Mouse (Mus musculus): ENCODE data around the gene Ccdc88c. TPM values are rescaled to one million over a fixed set of nuclear protein-coding genes. Genes with fewer than 3 reads are reported as not detected.

The Ccdc88c gene
- polyA plus RNA-seq, 1 experiment from 2014 or later: 12.0 TPM

DNA sequence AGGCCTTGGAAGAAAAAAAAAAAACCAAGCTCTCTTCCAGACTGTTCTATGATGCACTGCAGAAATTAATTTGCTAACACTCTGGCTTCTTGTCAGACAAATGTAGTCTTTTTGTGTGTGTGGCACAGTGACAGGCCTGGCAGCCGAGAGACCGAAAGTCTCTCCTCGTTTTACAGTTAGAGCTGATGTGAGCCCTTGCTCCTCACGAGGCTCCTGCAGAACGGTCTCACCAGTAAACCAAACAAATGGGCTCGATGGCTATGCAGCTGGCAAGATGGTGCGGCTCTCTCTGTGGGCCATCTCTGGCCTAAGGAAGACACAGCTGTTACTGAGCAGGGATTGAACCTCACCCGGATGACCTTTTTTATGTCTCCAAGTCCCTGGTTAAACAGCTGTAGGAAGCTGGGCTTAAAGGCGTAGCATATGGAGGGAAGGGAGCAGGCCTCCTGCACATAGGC, 48.3 kb downstream of the Ccdc88c start:
- H3K9ac ChIP-seq (replicated peaks; ENCODE audit: low read length): no peak overlapping the region
- 30% methylated on average over 9 of the region's 9 CpGs for WGBS
- H3K4me2 ChIP-seq (replicated peaks; ENCODE audit: low read depth, low read length): no peak overlapping the region
- no peak overlapping the region for H3K4me3 ChIP-seq (ENCODE audit: low read length)
- H3K27me3 ChIP-seq (ENCODE audit: insufficient read depth, low read length): no peaks in the 10 kb centered on the region
- H3K36me3 ChIP-seq (ENCODE audit: insufficient read depth, low read length): no peaks in the 10 kb centered on the region; the same call in 1 of the 2 replicates
- H3K9me3 ChIP-seq (ENCODE audit: low read length): no peaks in the 10 kb centered on the region
- peak overlapping the region; percentile 4; the same call in 1 of the 2 replicates for H3K27ac ChIP-seq (ENCODE audit: low read length)
- ATAC-seq (ENCODE audit: low FRiP score, low TSS enrichment): 0 out of 2 replicates have a peak, but pooled peaks have one; percentile 57
- peaks cover 11% of the 10 kb centered on the region; the same call in 1 of the 2 replicates for H3K4me1 ChIP-seq (ENCODE audit: insufficient read depth, low read length)

DNA sequence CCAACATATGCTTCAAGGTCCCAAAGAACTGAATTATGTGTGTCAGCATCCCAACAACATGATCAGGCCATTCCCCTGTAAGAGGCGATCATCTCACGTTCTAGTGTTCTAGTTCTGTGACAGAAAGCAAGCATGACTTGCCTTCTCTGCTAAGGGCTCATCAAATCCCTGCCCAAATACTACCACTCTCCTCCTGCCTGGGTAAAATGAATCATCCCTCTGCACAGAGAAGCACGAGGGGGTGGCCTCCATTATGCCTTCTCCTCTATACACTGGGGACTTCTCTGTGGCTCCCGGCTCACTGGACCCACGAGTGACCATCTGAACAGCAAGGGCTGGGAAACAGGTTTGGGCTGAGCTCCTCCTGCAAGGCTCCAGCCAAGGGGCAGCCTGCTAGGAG, 49.2 kb downstream of the Ccdc88c start:
- Histone ChIP-seq H3K27ac (ENCODE audit: low read length) (no peak overlapping the region), H3K4me3 (ENCODE audit: low read length) (no peak overlapping the region)

DNA sequence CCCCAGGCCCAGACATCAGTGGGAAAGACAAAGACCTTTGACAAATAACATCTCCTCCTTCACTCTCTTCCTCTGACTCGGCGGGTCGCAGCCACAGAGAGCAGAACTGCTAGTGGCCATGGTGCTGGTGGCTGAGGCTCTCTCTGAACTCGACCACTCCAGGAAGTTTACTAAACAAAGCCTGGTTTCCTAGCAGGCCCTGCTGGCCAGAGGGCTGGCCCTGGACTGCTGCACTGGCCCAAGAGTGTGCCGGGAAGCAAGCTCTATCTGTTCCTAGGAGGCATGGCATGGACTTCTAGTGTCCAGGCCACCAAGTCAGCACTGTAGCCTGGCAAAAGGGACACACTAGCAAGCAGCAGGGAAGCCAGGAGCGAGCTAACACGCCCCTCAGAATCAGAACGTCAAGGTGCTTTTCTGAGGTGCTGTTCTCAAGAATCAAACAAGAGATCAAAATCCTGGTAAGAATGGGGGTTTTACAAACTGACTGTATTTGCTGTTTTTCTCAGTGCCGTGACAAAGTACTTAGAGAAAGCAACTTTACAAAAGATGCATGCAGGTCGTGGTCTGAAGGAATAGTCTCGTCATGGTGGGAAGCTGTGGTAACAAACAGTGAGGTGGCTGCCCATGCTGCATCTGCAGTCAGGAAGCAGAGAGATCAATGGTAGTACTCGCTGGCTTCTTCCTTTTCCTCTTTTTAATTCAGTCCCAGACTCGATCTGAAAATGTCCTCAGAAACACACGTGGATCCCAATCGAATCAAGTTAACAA, 50.7 kb downstream of the Ccdc88c start:
- Histone ChIP-seq H3K4me2 (replicated peaks; ENCODE audit: low read depth, low read length) (no peak overlapping the region), H3K27ac (ENCODE audit: low read length) (no peak overlapping the region), H3K27me3 (ENCODE audit: insufficient read depth, low read length) (no peaks in the 10 kb centered on the region), H3K9me3 (ENCODE audit: low read length) (no peaks in the 10 kb centered on the region), H3K4me3 (ENCODE audit: low read length) (no peak overlapping the region), H3K9ac (replicated peaks; ENCODE audit: low read length) (no peak overlapping the region), H3K4me1 (ENCODE audit: insufficient read depth, low read length) (peaks cover 11% of the 10 kb centered on the region; the same call in 1 of the 2 replicates), H3K36me3 (ENCODE audit: insufficient read depth, low read length) (no peaks in the 10 kb centered on the region)
- ATAC-seq (ENCODE audit: low FRiP score, low TSS enrichment): no peak
- 70% methylated on average over 15 of the region's 15 CpGs for WGBS

More for the DNA sequence above, 49.2 kb downstream of the Ccdc88c start:
- Histone ChIP-seq H3K4me1 (ENCODE audit: insufficient read depth, low read length) (peaks cover 11% of the 10 kb centered on the region; the same call in 1 of the 2 replicates), H3K27me3 (ENCODE audit: insufficient read depth, low read length) (no peaks in the 10 kb centered on the region), H3K36me3 (ENCODE audit: insufficient read depth, low read length) (no peaks in the 10 kb centered on the region; the same call in 1 of the 2 replicates), H3K9ac (replicated peaks; ENCODE audit: low read length) (no peak overlapping the region), H3K4me2 (replicated peaks; ENCODE audit: low read depth, low read length) (no peak overlapping the region), H3K9me3 (ENCODE audit: low read length) (no peaks in the 10 kb centered on the region)
- no peak for ATAC-seq (ENCODE audit: low FRiP score, low TSS enrichment)
- WGBS: 71% methylated on average over 5 of the region's 5 CpGs

DNA sequence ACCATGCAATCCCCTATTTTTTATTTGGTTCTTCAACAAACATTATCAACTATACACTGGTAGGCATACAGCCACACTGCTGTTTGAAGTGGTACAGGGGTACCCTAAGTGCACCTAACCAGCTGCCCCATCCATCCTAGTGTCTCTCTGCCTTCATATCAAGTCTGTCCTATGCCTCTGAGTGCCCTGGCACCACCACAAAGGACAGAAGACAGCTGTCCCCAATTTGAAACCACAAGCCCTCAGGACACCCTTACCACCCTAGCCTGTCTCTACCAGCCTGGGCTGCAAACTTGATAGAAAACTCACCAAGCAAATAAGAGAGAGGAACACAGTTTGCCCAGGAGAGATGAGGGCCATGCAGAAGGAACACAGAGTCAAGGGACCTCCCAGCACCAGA, 51.3 kb downstream of the Ccdc88c start:
- no peak overlapping the region for H3K4me3 ChIP-seq (ENCODE audit: low read length)
- H3K9me3 ChIP-seq (ENCODE audit: low read length): no peaks in the 10 kb centered on the region
- no peak overlapping the region for H3K27ac ChIP-seq (ENCODE audit: low read length)
- no peak for ATAC-seq (ENCODE audit: low FRiP score, low TSS enrichment)
- peaks cover 11% of the 10 kb centered on the region; the same call in 1 of the 2 replicates for H3K4me1 ChIP-seq (ENCODE audit: insufficient read depth, low read length)
- no peaks in the 10 kb centered on the region for H3K36me3 ChIP-seq (ENCODE audit: insufficient read depth, low read length)
- no peaks in the 10 kb centered on the region for H3K27me3 ChIP-seq (ENCODE audit: insufficient read depth, low read length)
- H3K4me2 ChIP-seq (replicated peaks; ENCODE audit: low read depth, low read length): no peak overlapping the region
- H3K9ac ChIP-seq (replicated peaks; ENCODE audit: low read length): no peak overlapping the region

DNA sequence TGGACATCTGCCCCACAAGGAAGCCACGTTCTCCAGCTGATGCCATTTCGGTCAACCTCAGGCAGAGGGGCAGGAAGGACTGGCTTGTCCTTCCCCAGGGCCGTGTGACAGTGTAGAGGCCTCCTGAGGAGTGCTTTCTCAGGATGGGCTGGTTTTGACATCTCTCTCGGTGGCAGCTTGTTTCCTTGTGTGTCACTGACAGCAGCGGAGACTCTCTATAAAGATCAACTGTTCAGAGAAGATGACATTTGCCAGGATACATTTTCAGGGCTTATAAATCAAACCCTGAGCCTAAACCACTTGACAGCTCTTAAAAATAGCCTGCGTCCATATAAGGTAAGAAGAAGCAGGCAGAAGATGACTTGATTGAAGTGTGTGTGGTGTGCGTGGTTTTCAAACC, 59.0 kb downstream of the Ccdc88c start:
- WGBS: 67% methylated on average over 7 of the region's 7 CpGs
- Histone ChIP-seq H3K27me3 (ENCODE audit: insufficient read depth, low read length) (no peaks in the 10 kb centered on the region), H3K27ac (ENCODE audit: low read length) (no peak overlapping the region), H3K4me3 (ENCODE audit: low read length) (no peak overlapping the region), H3K9ac (replicated peaks; ENCODE audit: low read length) (no peak overlapping the region), H3K9me3 (ENCODE audit: low read length) (no peaks in the 10 kb centered on the region), H3K4me2 (replicated peaks; ENCODE audit: low read depth, low read length) (no peak overlapping the region), H3K36me3 (ENCODE audit: insufficient read depth, low read length) (0 out of 2 replicates have a peak, but pooled peaks cover 8% of the 10 kb centered on the region), H3K4me1 (ENCODE audit: insufficient read depth, low read length) (no peaks in the 10 kb centered on the region)
- no peak for ATAC-seq (ENCODE audit: low FRiP score, low TSS enrichment)

DNA sequence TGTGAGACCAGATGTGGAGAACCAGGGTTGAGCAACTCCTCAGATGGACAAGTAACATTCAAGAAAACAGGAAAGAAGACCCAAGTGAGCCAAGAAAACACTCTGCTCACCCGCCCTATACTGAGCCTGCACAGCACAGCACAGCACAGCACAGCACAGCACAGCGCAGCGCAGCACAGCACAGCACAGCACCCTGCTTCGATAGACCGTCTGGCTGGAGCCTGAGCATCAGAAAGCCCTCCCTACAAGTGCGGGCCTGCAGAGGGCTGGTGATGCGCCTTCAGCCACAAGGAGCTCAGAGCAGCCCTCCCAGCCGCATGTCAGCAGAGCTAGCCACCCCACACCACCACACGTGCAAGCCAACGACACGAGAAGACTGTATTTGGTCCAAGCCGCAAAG, 61.5 kb downstream of the Ccdc88c start:
- H3K4me1 ChIP-seq (ENCODE audit: insufficient read depth, low read length): no peaks in the 10 kb centered on the region
- H3K9ac ChIP-seq (replicated peaks; ENCODE audit: low read length): no peak overlapping the region
- 0 out of 2 replicates have a peak, but pooled peaks cover 8% of the 10 kb centered on the region for H3K36me3 ChIP-seq (ENCODE audit: insufficient read depth, low read length)
- H3K27ac ChIP-seq (ENCODE audit: low read length): no peak overlapping the region
- WGBS: 86% methylated on average over 12 of the region's 12 CpGs
- H3K27me3 ChIP-seq (ENCODE audit: insufficient read depth, low read length): no peaks in the 10 kb centered on the region
- ATAC-seq (ENCODE audit: low FRiP score, low TSS enrichment): no peak
- H3K9me3 ChIP-seq (ENCODE audit: low read length): no peaks in the 10 kb centered on the region
- H3K4me3 ChIP-seq (ENCODE audit: low read length): no peak overlapping the region
- H3K4me2 ChIP-seq (replicated peaks; ENCODE audit: low read depth, low read length): no peak overlapping the region

DNA sequence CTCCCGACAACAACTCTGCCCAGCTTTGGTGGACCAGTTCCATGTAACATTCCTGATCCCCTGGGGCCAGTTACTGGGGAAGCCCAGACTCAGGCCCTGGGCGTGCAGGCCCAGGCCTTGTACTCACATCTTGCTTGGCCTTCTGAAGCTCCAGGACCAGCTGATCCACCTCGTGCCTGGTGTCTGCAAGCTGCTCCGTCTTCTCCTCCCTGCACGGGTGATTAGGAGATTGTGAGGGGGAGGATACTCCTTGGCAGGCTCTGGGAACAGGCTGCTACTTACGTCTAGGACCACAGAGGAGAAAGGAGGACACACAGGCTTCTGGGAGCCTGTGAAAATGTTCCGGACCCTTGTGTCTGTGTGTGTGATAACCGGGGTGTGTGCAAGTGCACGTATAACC, 62.6 kb downstream of the Ccdc88c start:
- no peaks in the 10 kb centered on the region for H3K27me3 ChIP-seq (ENCODE audit: insufficient read depth, low read length)
- H3K9me3 ChIP-seq (ENCODE audit: low read length): no peaks in the 10 kb centered on the region
- H3K4me1 ChIP-seq (ENCODE audit: insufficient read depth, low read length): no peaks in the 10 kb centered on the region
- ATAC-seq (ENCODE audit: low FRiP score, low TSS enrichment): peak; percentile 53; the same call in 1 of the 2 replicates
- 0 out of 2 replicates have a peak, but pooled peaks cover 8% of the 10 kb centered on the region for H3K36me3 ChIP-seq (ENCODE audit: insufficient read depth, low read length)
- no peak overlapping the region for H3K27ac ChIP-seq (ENCODE audit: low read length)
- no peak overlapping the region for H3K9ac ChIP-seq (replicated peaks; ENCODE audit: low read length)
- no peak overlapping the region for H3K4me3 ChIP-seq (ENCODE audit: low read length)
- no peak overlapping the region for H3K4me2 ChIP-seq (replicated peaks; ENCODE audit: low read depth, low read length)
- WGBS: 55% methylated on average over 9 of the region's 9 CpGs

DNA sequence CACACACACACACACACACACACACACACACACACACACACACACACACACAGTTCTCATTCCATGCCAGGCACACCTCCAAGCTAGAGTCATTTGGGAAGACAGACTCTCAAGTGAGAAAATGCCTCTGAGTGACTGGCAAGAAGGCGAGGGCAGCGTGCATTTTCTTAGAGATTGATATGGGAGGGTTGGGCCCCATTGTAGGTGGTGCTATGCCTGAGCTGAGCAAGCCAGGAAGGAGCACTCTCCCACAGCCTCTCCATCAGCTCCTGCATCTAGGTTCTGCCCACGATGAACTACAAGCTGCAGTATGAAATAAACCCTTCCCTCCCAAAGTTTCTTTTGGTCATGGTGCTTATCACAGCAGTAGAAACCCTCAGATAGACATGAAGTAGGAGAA, 63.6 kb downstream of the Ccdc88c start:
- H3K4me2 ChIP-seq (replicated peaks; ENCODE audit: low read depth, low read length): no peak overlapping the region
- H3K27me3 ChIP-seq (ENCODE audit: insufficient read depth, low read length): no peaks in the 10 kb centered on the region
- H3K9ac ChIP-seq (replicated peaks; ENCODE audit: low read length): no peak overlapping the region
- H3K9me3 ChIP-seq (ENCODE audit: low read length): no peaks in the 10 kb centered on the region
- H3K4me3 ChIP-seq (ENCODE audit: low read length): no peak overlapping the region
- H3K27ac ChIP-seq (ENCODE audit: low read length): no peak overlapping the region
- no peak for ATAC-seq (ENCODE audit: low FRiP score, low TSS enrichment)
- peaks cover 3% of the 10 kb centered on the region; the same call in 1 of the 2 replicates for H3K4me1 ChIP-seq (ENCODE audit: insufficient read depth, low read length)
- H3K36me3 ChIP-seq (ENCODE audit: insufficient read depth, low read length): 0 out of 2 replicates have a peak, but pooled peaks cover 8% of the 10 kb centered on the region
- 82% methylated on average over 3 of the region's 3 CpGs for WGBS

DNA sequence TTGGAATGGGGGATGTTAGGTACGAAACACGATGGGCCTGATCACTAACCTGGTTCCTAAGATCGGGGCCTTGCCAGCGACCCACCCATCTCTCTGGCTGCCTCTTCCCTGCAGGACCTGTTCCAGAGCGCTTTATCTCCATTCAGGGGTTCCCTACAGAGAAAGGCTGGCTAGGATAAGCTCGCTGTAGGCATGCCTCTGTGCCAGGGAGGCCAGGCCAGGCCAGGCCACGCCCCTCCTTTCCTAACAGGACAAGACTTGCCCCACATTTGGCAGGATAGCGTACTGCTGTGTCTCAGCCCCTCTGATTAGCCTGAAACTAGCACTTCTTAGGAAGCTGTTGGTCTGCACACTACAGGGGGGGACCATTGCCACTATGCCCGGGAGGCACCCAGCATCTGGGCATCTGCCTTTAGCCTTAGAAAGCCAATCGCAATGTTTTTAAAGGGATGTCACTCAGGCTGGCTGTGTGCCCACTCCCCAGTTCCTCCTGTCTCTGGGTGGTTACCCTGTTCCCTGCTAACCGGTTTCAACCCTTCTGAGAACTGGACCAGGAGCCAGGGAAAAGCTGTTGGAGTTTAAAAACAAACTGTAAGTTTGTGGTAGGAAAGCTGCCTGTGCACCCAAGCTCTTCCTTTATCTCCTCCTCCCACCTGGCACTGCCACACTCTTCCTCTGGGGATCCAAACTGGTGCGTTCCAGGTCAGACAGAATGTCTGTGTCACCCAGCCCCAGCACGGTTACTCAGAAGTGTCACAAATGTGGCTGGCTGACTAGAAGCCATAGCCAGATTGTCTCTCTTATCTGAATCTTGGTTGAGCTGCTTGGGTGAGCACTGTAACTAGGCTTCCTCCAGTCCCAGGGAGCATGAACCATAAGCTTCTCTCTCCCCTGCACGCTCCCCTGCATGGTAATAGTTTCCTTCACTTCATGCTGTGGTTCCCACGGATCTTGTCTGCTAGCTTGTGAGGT, 69.9 kb downstream of the Ccdc88c start:
- H3K27ac ChIP-seq (ENCODE audit: low read length): peak overlapping the region; percentile 81
- peak; percentile 71 for ATAC-seq (ENCODE audit: low FRiP score, low TSS enrichment)
- H3K9me3 ChIP-seq (ENCODE audit: low read length): no peaks in the 10 kb centered on the region
- H3K27me3 ChIP-seq (ENCODE audit: insufficient read depth, low read length): no peaks in the 10 kb centered on the region
- 61% methylated on average over 15 of the region's 15 CpGs for WGBS
- H3K4me1 ChIP-seq (ENCODE audit: insufficient read depth, low read length): peaks cover 30% of the 10 kb centered on the region
- H3K9ac ChIP-seq (replicated peaks; ENCODE audit: low read length): peak overlapping the region; percentile 34; the same call in 1 of the 2 replicates
- no peaks in the 10 kb centered on the region for H3K36me3 ChIP-seq (ENCODE audit: insufficient read depth, low read length)
- no peak overlapping the region for H3K4me3 ChIP-seq (ENCODE audit: low read length)
- no peak overlapping the region for H3K4me2 ChIP-seq (replicated peaks; ENCODE audit: low read depth, low read length)
